Mouse (Mus musculus): ENCODE measurements at regions not wholly inside any gene's neighbourhood (a gene's known extent, or its start where the extent isn't known, plus 50 kb on each side); places are given as distances from the start of the nearest gene placed in this dataset.

GRCm38 (mm10) chr3:61602891-61603290 lies 237.1 kb upstream of the B430305J03Rik start:
- no peak for TF ChIP-seq MYC (IDR thresholded peaks at IDR 0.05; ENCODE audit: low read depth, low read length)
- no peak for TF ChIP-seq POLR2AphosphoS2 (IDR thresholded peaks at IDR 0.05; ENCODE audit: low read depth, low read length)
- TF ChIP-seq USF2 (conservative IDR thresholded peaks at IDR 0.05; ENCODE audit: low read depth, low read length) = no peak
- TF ChIP-seq CHD2 (IDR thresholded peaks at IDR 0.05; ENCODE audit: low read length) = no peak
- TF ChIP-seq MAFK (IDR thresholded peaks at IDR 0.05; ENCODE audit: insufficient replicate concordance, low read length) = 0 out of 2 replicates have a peak, but pooled peaks have one; percentile 52
- no peak for TF ChIP-seq ZC3H11A (IDR thresholded peaks at IDR 0.05; ENCODE audit: low read depth, low read length)
- no peak for TF ChIP-seq CTCF (conservative IDR thresholded peaks at IDR 0.05 in 1 of 2, IDR thresholded peaks at IDR 0.05 in 1 of 2; ENCODE audit: low read depth in 2 of 2, low read length in 2 of 2)
- TF ChIP-seq EP300 (IDR thresholded peaks at IDR 0.05; ENCODE audit: low read length) = no peak
- TF ChIP-seq MXI1 (IDR thresholded peaks at IDR 0.05; ENCODE audit: low read depth, low read length) = no peak
